Mouse (Mus musculus) heart, embryonic 14.5 days (tissue): ENCODE results near the gene Steap4. TPM values are rescaled to one million over a fixed set of nuclear protein-coding genes. Genes with fewer than 3 reads are reported as not detected.
"Not testable (repeated sequence)": the region's sequence is repeated elsewhere in the genome, so short reads cannot be mapped to it uniquely, and the experiment has no call there.

Experiments used
- ATAC-seq: fragments of 200-750 bp; cut with Nextera tagmentation; 2 replicates; pipeline ENCODE4 v1.8.0; 2017; ENCODE audit warnings: low read depth, moderate TSS enrichment; ENCODE audit not compliant: insufficient number of reproducible peaks, insufficient read depth, low FRiP score
- H3K27ac ChIP-seq, 2 experiments: fragments of 200-500 bp in 1 of 2; fragments of 300-500 bp in 1 of 2; sonication (generic) in 1 of 2; replicated peaks in 1 of 2; 2 replicates each; pipeline ENCODE4 v1.5.1; 2012 to 2014; ENCODE audit warnings: low read depth in 2 of 2, low read length in 2 of 2, control low read depth in 1 of 2, mild to moderate bottlenecking in 1 of 2, mixed read lengths in 1 of 2; ENCODE audit not compliant: control insufficient read depth in 1 of 2, insufficient read depth in 1 of 2
- H3K27me3 ChIP-seq: fragments of 300-500 bp; sonication (generic); 2 replicates; pipeline ENCODE4 v1.6.1; 2014; ENCODE audit warnings: mild to moderate bottlenecking, low read length, control low read depth; ENCODE audit not compliant: control insufficient read depth, insufficient read depth
- H3K36me3 ChIP-seq: fragments of 300-500 bp; sonication (generic); 2 replicates; pipeline ENCODE4 v1.6.1; 2014; ENCODE audit warnings: mild to moderate bottlenecking, control low read depth, low read length, mixed read lengths; ENCODE audit not compliant: control insufficient read depth, insufficient read depth
- H3K4me1 ChIP-seq, 2 experiments: fragments of 200-500 bp in 1 of 2; fragments of 300-500 bp in 1 of 2; sonication (generic) in 1 of 2; 2 replicates each; pipeline ENCODE4 v1.6.1; 2012 to 2014; ENCODE audit warnings: low read length in 2 of 2, control low read depth in 1 of 2, mixed read lengths in 1 of 2; ENCODE audit not compliant: control insufficient read depth in 2 of 2, insufficient read depth in 2 of 2
- H3K4me2 ChIP-seq: fragments of 300-500 bp; sonication (generic); 2 replicates; pipeline ENCODE4 v1.6.1; 2014; ENCODE audit warnings: mild to moderate bottlenecking, low read length
- H3K4me3 ChIP-seq, 2 experiments: fragments of 200-500 bp in 1 of 2; fragments of 300-500 bp in 1 of 2; sonication (generic) in 1 of 2; 2 replicates each; pipeline ENCODE4 v1.5.1; 2012 to 2014; ENCODE audit warnings: low read length in 2 of 2, mild to moderate bottlenecking in 2 of 2, control low read depth in 1 of 2, low read depth in 1 of 2, moderate library complexity in 1 of 2; ENCODE audit not compliant: control insufficient read depth in 1 of 2, insufficient read depth in 1 of 2
- H3K9ac ChIP-seq: fragments of 300-500 bp; sonication (generic); 2 replicates; pipeline ENCODE4 v1.6.1; 2014; ENCODE audit warnings: mild to moderate bottlenecking, low read length
- H3K9me3 ChIP-seq: fragments of 300-500 bp; sonication (generic); 2 replicates; pipeline ENCODE4 v1.6.1; 2016; ENCODE audit warnings: low read length, control low read depth; ENCODE audit not compliant: control insufficient read depth
- WGBS: fragments of 180-500 bp; shearing (Covaris S2); extraction: QIAGEN DNeasy Blood & Tissue Kit; methylation state at CpG from one replicate; pipeline ENCODE4 v1.1.7; 2014; 5-methylcytosine and 5-hydroxymethylcytosine counted together
- polyA plus RNA-seq: library from polyadenylated mRNA; unstranded; fragments of >200 nt; fragmentation: Nextera tagmentation; extraction: Ambion mirVana; gene quantifications from 2 replicates; pipeline ENCODE4 v1.2.1, GENCODE M21; 2014

The Steap4 gene
- polyA plus RNA-seq, 1 experiment from 2014 or later, result 0.49 TPM

DNA sequence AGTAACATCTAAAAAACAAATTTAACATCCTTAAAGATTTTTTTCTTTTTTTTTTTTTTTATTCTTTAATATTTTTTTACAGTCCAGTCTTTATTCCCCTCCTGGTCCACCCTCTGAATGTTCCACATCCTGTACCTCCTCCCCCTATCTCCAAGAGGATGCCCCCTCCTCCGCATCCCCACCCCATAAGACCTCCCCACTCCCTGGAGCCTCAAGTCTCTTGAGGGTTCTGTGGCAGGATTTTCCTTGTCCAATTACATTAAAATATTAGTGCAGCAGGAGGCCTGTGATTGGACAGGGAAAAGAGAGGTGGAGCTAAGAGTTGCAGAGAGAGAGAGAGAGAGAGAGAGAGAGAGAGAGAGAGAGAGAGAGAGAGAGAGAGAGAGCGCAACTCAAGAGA is 31.4 kb downstream of the Steap4 start:
- 77% methylated on average over 2 of the region's 2 CpGs for WGBS
- H3K4me2 ChIP-seq, H3K27ac ChIP-seq, H3K9me3 ChIP-seq, H3K4me1 ChIP-seq, H3K9ac ChIP-seq, H3K4me3 ChIP-seq, ATAC-seq, H3K27me3 ChIP-seq, H3K36me3 ChIP-seq: not testable (repeated sequence)

- Histone ChIP-seq H3K4me3 (no peak overlapping the region), H3K4me2 (no peak overlapping the region), H3K4me1 (no peaks in the 10 kb centered on the region), H3K9ac (no peak overlapping the region), H3K9me3 (no peaks in the 10 kb centered on the region), H3K36me3 (no peaks in the 10 kb centered on the region), H3K27me3 (no peaks in the 10 kb centered on the region), H3K27ac (no peak overlapping the region)
- WGBS, result 56% methylated on average over 5 of the region's 5 CpGs
- ATAC-seq, result no peak
These were observed 33.5 kb downstream of the Steap4 start for GRCm38 (mm10) chr5:7993766-7994165.

- H3K27me3 ChIP-seq, result no peaks in the 10 kb centered on the region
- 79% methylated on average over 1 of the region's 1 CpGs for WGBS
- no peak for ATAC-seq
These were observed 35.1 kb downstream of the Steap4 start for GRCm38 (mm10) chr5:7995288-7995897.

DNA sequence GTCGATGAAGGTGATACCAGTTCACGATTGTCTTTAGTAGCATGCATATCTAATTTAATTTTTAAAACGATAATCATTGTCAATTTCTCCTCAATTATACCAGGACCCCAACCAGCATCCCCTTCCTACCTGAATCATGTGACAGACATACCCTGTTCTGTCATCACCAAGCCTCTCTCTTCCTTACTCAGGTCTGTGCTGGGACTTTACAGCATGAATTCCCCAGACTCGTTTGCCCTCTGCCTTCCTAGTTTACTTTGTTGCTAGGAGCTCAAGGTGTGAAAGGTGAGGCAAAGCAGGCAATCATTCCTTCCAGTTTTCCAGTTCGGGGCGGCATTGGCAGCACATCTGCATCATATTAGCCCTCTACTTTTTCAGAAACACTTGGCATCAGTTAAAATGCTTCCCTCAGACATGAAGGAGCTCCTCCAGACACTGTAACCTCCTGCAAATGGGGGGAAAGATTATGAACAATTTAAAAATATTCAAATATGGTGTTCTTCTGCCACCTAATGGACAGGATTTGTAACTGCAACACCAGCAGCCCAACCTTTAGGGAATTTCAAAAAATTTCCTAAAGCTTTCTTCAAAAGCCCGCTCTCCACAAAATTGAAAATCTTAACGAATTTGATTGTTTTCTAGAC is 36.3 kb downstream of the Steap4 start:
- no peak for ATAC-seq
- Histone ChIP-seq H3K4me1 (no peaks in the 10 kb centered on the region), H3K9ac (no peak overlapping the region), H3K9me3 (no peaks in the 10 kb centered on the region), H3K36me3 (no peaks in the 10 kb centered on the region), H3K27ac (no peak overlapping the region), H3K27me3 (no peaks in the 10 kb centered on the region), H3K4me2 (no peak overlapping the region), H3K4me3 (no peak overlapping the region)
- WGBS, result 44% methylated on average over 8 of the region's 8 CpGs

More at GRCm38 (mm10) chr5:7995288-7995897, 35.1 kb downstream of the Steap4 start:
- H3K4me2 ChIP-seq, result no peak overlapping the region
- no peak overlapping the region for H3K9ac ChIP-seq
- H3K4me1 ChIP-seq, result no peaks in the 10 kb centered on the region
- H3K27ac ChIP-seq, result no peak overlapping the region
- H3K4me3 ChIP-seq, result no peak overlapping the region
- no peaks in the 10 kb centered on the region for H3K36me3 ChIP-seq
- no peaks in the 10 kb centered on the region for H3K9me3 ChIP-seq

DNA sequence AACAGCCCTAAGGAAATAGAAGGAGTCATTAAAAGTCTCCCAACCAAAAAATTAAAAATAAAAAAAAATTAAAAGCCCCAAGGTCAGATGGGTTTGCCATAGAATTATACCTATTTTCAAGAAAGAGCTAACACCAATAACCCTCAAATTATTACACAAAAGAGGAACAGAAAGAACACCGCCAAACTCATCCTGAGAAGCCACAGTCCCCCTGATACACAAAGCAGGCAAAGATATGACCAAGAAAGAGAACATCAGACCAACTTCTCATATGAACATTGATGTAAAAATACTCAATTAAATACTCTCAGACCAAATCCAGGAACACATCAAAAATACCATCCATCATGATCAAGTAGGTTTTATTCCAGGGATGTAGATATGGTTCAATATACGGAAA is 36.8 kb downstream of the Steap4 start:
- no peak for ATAC-seq
- no peaks in the 10 kb centered on the region for H3K4me1 ChIP-seq
- no peaks in the 10 kb centered on the region for H3K9me3 ChIP-seq
- H3K36me3 ChIP-seq, result no peaks in the 10 kb centered on the region
- H3K27me3 ChIP-seq, result no peaks in the 10 kb centered on the region
- H3K27ac ChIP-seq, result no peak overlapping the region
- H3K4me2 ChIP-seq, result no peak overlapping the region
- H3K9ac ChIP-seq, result no peak overlapping the region
- no peak overlapping the region for H3K4me3 ChIP-seq
- WGBS, result 85% methylated on average over 2 of the region's 2 CpGs

- ATAC-seq, result no peak
- Histone ChIP-seq H3K36me3 (no peaks in the 10 kb centered on the region), H3K9ac (no peak overlapping the region), H3K27ac (no peak overlapping the region), H3K4me2 (no peak overlapping the region), H3K4me1 (no peaks in the 10 kb centered on the region), H3K4me3 (no peak overlapping the region), H3K27me3 (no peaks in the 10 kb centered on the region), H3K9me3 (no peaks in the 10 kb centered on the region)
- WGBS, result 70% methylated on average over 10 of the region's 10 CpGs
These were observed 40.2 kb downstream of the Steap4 start for GRCm38 (mm10) chr5:8000466-8000865.

DNA sequence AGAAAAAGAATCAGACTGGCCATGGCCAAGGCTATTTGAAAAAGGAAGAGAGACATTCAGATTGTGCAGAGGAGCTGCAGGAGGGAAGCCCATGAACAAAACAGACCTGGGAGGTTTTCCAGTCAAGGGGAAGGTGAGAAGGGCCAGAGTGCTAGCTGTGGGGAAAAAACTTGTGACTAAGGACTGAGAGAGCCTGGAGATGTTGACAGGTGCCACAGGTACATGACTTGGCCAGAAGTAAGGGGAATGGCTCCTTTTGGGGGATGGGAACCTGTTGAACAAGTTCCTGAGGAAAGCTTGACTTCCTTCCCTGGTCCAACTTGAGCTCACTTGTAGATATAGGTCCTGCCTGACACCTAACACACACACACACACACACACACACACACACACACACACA is 42.6 kb downstream of the Steap4 start:
- Histone ChIP-seq H3K4me2 (no peak overlapping the region), H3K36me3 (no peaks in the 10 kb centered on the region), H3K9ac (no peak overlapping the region), H3K27me3 (no peaks in the 10 kb centered on the region), H3K4me1 (no peaks in the 10 kb centered on the region), H3K27ac (no peak overlapping the region), H3K4me3 (no peak overlapping the region), H3K9me3 (no peaks in the 10 kb centered on the region)
- ATAC-seq, result no peak

DNA sequence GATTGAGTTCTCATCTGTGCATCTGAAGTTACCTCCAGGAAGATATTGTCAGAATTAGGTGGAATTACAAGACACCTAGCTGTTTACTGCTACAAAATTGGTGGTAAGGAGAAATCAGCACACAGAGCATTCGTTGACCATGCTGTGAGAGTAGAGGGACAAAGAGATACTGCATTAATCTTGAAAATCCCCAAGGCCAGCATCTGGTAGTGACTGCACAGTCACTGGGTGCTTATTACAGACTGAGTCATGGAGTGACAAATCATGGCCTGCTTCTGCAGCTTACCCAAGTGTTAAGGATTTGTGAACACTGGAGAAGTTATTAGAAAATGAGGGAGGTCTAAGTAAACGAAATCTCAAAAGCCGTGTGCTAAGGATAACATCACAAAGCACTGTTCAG is 53.0 kb downstream of the Steap4 start:
- no peaks in the 10 kb centered on the region for H3K4me1 ChIP-seq
- 68% methylated on average over 3 of the region's 3 CpGs for WGBS
- H3K4me3 ChIP-seq, result no peak overlapping the region

More for the DNA sequence above, 53.0 kb downstream of the Steap4 start:
- no peak for ATAC-seq
- H3K36me3 ChIP-seq, result no peaks in the 10 kb centered on the region
- 0 out of 2 replicates have a peak, but pooled peaks cover 3% of the 10 kb centered on the region for H3K9me3 ChIP-seq
- no peak overlapping the region for H3K27ac ChIP-seq
- H3K27me3 ChIP-seq, result no peaks in the 10 kb centered on the region
- no peak overlapping the region for H3K9ac ChIP-seq
- H3K4me2 ChIP-seq, result no peak overlapping the region
